Mouse (Mus musculus) kidney, adult 8-10 months (tissue): Measurements from ENCODE around the gene Exo5.

Experiments used
- DNase-seq, 2 experiments: peaks; one replicate each; pipeline ENCODE4 v3.0.0; 2022

Gene Exo5

DNA sequence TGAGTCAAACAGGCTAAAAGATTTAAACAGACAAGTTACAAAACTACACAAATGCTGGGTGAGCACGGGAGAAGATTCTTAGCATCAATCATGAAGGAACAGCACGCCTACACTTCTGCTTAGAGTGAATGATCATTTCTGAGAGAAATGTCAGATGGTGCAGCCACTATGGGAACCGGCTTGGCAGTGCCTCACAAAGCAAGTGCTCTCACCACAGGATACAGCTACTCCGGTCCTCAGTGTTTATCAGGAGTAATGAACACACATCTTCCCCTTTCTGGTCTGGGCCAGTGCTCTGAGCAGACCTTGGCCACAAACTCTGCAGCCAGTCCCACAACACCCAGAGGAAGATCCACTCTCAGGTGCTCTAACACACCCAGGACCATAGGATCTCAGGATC lies 20.3 kb downstream of the Exo5 start:
- DNase-seq: no peak

DNA sequence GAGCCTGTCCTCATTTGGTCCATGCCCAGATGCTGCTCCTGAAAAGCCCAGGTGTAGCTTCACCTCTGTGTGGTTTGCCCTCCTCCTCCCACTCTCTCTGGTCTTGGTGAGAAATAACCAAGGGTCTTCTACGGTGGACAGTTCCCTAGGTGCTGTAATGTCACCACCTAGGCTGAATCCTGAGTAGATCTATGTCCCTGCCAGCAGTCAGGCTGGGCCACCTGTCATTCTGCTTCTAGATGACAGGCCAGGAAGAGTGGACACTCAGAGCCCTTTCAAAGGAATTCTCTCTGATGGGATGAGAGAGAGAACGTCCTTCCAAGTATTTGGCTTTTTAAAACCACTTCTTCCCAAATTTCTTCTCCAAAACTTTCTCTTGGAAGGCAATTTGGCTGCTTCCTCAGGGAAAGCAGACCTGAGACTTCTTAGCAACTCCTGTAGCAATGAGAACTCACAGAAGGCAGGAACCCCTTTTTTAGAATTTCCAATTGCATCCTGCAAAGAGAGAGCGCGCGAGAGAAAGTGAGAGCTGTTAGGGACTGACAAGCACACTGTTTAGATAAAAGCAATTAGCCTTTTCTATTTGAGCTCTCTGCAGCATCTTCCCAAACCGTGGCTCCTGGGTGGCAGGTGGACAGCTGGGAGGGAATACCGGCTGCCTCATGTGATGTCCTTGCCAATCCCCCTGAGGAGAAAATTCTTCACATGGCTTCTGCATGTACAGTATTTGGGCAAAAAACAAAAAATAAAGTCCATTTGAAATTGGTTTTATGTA lies 28.8 kb downstream of the Exo5 start:
- DNase-seq: no peak

DNA sequence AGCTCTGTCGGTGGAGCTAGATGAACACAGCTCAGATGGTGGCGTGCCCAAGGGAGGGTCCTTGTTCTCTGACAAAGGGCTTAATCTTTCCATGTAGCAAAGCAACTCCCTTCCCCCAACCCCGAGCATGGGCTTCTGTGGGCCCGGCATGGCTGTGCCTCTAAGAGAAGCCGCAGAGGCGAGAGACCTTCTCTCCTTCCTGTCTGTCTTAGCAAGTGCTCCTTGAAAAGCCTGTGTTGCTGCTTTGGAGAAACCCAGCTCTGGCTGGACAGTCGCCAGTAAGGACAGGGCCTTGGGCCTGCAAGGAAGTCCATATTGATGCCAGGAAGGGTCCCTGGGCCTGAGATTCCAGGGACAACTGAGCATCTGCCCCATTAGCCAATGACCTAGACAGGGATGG lies 29.6 kb downstream of the Exo5 start:
- DNase-seq: no peak

DNA sequence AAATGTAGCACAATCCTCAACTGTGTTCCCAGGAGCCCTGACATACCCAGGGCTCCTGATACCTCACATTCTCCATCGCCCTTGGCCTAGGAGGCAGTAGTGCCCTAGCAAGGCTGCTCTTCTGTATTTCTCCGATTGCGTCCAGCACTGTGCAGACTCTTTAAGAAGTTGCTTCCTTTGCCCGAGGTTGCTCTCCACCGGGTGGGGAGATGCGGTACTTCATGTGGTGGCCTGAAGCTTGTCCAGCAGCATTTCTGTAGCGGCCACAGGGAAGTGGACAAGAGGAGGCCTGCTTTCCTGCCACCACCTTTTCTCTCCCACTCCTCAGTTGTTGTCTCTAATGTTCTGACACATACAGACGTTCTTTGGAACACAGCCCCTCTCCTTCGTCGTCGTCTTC lies 30.2 kb downstream of the Exo5 start:
- DNase-seq: no peak

DNA sequence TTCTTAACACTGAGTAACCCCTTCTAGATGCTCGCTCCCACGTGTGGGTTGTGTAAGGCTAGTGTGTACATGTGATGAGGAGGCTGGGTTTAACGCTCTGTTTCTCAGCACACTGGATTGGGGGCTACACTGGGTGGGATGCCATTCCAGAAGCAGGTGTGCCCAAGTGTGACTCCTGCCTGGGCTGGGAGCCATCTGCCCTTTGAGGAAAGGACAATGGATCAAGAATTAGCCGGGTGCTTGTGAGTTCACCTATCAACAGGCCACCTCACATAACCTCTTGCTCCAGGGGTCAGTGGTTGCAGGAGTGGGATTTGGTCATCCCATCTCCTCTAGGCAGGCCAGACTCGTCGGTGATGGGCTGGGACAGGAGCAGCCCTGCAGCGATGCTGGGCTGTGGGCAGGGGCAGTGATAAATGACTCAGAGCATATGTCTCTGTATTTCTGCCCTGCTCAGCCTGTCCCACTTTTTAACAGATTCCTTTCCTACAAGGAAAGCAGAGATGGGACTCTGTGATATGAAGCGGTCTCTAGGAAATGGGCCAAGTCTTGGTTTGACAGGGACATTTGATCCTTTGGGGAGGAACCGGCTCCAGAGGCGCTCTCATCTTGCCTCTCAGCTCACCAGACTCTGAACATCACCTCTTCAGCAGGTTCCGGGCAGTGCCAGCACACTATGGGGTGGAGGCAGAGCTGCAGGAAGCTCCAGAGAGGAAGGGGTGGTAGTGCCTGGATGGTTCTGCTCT lies 31.0 kb downstream of the Exo5 start:
- no peak for DNase-seq

DNA sequence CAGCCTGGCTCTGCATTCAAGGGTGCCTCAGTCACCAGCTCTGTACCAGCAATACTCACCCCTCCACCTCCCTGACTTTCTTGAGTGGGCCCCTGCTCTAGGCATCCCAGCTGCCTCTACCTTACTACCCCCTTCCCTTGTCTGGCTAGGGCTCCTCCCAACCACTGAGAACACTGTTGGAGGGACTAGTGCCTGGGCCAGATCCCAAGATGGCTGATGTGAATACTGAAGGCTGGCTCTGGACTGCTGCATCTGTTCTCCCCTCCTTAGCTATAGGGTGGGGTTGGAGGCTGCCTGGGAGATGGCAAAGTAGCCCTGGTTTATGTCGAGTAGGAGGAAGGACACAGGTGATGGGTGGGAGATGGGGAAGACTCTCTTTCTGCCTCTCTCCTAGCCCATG lies 32.3 kb downstream of the Exo5 start:
- no peak for DNase-seq

DNA sequence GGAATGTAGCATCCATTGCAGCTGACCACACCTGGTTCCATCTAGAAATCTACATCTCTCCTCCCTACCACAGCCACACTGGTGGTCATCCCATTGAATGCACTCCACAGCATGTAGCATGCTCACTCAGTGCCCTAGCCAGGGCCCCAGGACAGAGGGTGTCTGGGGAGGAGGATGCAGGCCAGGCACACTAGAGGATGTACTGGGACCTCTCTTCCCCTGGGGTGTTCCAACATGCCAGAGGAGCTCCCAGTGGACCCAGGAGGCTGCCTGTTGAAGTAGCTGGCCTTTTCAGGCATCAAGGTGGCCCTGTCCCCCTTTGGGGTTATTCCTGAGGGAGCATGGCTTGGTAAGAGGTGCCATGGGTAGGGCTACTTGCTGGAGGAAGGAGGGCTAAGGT lies 32.9 kb downstream of the Exo5 start:
- no peak for DNase-seq

DNA sequence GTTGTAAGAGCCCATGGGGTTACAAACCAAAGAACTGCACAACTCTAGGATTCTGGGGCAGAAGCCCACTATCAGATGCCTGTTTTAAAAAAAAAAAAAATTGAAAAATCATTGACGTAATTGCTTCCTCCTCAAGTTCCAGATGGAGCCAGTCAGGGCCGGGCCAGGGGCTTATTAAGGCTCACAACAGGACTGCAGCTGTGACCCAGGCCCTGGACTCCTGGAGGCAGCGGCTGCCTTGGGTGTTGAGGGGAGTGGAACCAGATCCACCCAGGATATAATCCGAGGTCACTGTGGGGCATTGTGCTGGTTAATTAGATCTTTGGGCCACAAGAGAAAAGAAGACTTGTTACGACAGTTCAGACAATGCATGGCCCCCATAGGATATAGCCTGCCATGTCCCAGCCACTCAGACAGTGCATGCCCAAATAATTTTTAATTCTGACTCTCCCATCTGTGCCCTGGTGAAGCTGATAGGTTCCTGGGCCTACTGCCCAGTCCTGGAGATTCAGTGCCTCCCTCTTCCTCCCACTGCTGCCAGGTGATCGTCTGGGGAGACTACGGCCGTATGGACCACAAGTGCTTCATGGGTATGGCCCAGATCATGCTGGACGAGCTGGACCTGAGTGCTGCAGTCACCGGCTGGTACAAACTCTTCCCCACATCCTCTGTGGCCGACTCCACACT lies 33.9 kb downstream of the Exo5 start:
- DNase-seq: no peak

DNA sequence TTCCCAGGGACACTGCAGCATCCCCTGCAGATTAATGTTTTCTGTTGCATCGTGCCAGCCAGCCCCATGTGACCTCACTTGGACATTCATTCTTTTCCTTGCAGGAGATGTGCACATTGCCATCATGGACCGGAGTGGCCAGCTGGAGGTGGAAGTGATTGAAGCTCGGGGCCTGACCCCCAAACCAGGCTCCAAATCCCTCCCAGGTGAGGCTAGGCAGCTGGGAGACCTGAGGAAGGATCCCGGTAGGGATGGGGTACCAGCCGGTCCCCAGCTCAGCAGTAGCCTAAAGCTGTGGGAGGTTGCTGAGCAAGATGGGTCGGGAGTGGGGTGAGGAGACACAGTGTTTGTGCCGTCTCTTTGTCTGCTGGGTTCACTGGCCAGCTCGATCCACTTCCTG lies 35.9 kb downstream of the Exo5 start:
- DNase-seq: no peak

DNA sequence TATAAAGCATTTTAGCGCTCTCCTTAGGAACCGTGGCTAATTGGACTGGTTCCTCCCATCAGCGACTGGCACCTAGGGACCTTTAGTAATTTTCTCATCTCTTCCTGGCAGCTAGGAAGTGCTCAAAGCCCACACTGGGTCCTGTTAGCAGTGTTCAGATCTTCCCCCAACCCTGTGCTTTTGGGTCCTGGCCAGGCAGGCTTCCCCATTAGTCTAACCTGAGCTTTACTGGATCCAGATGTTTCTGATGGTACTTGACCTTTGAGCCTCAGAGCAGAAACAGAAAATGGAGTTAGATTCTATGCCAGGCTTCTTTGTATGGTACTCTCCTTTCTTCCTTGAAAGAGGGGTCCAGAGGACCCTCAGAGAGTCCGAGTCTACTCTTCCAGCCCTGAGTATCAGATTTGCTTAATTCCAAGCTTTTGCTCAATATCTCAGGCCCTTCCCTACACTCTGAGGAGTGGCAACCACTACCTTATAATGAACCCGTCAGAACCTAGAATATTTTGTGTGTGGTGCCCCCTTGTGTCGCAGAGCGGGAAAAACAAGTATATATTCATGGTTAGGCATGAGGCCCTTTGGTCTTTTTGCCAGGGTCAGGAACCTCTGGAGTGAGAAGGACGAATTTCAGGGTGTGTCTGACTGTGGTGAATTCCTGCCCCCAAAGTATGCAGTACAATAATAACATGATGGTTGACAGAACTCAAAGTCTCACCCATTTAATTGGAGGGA lies 37.3 kb downstream of the Exo5 start:
- DNase-seq: peak; percentile 49 to 78

DNA sequence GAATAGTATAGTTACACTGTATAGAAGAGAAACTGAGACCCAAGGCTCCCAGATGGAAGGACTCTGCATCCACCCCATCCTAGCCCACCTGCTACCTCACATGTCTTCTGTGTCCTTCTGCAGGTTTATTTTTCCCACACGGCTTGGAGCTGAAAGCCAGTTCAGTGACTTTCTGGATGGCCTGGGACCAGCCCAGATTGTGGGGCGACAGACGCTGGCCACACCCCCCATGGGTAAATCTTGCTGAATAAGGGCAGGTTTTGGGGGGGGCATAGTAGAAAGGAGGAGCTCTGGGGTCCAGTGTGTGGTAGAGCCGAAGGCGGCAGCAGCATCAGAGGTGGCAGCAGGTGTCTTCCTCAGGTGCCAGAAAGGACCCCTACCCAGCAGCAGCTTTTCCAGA lies 38.0 kb downstream of the Exo5 start:
- no peak for DNase-seq

DNA sequence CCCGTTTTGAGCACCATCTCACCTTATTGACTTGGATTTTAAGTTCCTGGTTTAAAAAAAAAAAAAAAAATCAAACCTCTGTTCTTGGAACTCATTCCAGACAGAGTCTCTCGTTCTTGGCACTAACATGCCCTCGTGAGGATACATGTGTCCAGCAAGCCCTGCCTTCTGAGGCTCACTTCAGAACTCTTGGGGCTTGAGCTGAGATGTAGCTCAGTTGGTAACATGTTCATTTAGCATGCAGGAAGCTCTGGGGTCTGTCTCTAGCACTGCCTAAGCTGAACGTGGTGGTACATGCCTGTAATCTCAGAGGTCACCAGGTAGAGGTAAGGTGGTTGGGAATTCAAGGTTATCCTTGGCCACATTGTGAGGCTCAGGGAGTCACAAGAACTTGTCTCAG lies 38.7 kb downstream of the Exo5 start:
- DNase-seq: no peak

DNA sequence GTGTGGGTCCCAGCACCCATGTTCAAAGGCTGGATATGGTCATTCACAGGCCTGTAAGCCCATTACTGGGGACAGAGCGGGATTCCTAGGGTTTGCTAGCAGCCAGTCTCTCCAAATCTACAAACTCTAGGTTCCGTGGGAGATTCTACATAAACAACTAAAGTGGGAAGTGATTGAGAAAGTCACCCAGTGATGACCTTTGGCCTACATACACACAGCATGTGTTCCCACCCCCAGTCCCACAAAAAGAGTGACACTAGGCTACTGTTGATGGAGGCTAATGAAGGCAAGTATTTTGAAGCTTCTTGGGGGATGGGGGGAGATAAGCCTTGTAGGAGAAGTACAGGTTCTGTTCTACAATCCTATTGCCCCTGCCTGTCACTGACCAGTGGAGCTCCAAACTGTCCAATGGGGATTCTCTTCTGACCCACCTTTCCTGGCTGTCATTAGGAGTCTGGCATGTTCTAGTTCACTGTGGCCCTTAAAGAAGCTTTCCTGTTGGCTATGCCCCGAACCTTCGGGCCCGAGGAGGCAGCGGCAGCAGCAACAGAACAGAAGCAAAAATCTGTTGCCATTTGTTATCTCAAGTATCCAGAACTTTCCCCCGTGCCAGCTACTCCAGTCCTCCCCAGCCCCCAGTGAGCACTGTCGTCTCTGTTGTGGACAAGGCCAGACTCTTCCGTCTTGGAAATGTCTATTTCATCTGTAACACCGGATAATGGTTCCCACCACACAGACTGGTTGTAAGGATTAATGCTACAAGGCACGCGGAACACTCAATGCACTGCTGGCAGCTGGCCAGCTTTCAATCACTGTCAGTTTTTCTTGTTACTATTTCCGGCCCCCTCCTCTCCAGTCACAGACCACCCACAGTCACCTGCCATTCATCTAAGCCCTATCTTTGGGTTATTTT lies 39.4 kb downstream of the Exo5 start:
- no peak for DNase-seq

DNA sequence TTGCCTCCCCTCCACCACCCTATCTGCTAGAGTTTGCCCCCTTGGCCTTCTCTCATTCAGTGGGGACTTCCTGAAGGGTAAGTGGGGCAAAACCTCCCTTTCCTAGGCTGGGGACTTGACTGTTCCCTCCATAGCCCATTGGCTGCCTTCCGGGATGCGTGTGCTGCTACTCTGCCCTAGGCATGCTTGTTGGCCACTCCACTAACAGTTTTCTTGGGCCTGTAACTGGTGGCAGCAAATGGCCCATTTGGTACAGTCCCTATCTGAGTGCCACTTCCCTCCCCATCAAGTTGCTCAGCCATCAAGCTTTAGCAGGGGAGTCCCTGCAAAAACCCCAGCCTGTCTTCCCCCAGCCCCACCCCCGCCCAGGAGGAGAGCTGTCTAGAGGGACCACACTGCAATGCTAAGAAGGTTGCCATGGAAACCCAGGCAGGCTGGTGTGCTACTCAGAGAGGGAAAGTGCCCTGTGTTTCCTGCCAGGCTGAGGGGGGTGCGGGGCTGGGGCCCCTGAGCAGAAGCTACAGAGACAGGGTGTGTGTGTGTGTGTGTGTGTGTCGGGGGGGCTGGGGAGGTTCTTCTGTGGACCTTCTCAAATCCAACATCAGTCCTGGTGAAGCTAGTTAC lies 42.7 kb downstream of the Exo5 start:
- no peak for DNase-seq

DNA sequence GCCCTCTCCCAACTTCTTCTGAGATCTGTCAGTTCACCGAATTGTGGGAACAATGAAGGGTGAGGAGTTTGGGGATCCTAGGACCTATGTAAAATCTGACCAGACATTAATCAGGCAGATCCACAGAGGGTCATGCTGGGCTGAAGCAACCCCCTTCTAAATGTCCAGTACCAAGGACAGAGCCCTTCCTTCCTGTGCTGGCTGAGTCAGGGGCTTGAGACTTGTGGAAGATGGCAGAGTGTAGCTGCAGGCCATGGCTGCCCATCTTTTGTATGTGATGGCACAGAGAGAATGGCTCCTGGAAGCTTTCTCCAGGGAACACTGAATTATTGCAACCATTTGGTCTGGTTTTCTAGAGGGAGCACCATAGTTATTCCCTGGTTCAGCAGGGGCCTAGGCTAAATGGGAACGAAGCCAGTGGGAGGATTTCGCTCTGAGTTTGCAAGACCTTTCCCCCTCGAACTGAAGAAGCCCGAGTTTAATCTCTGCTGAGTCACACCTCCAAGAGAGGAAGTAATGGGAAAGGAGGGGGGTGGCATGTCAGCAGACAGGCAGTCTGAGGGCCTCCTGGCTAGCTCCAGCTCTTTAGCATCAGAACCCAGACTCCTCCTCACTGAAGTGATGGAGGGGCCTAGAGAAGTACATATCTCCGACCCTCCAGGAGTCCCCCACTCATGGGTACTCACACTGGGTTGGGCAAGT lies 43.9 kb downstream of the Exo5 start:
- no peak for DNase-seq

DNA sequence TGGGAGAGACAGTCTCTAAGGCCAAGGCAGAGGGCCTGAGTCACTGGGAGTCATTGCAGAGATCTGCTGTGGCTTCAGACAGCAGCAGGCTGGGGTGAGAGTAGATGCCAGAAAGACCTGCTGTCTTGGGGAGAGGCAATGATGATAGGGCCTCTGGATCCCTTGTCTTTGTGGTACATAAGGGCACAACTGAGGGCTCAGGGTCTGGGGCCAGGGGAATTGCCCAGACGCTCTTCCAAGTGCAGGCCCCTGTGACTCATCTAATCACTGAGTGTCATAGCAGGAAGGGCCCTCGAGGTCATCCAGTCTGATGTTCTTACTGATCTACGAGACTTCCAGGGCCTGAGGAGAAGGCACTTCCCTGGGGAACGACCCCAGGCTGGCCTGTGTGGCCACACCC lies 45.4 kb downstream of the Exo5 start:
- no peak for DNase-seq

DNA sequence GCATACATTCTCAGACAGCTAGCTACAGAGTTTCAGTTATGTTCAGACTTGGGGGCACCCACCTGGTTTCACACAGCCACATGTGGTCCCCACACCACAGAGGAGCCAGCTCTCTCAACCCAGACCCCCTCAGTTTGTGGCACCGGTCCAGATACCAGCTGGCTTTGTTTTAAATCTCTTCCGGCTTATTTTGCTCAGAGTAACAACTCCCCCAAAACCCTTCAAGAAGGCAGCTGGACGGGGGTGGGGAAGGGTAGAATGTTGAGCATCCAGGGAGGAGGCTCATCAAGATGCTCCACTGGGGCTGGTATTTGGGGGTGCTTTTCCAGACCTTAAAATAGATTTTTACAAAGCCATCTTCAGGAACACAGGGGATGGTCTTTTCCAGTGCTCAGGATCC lies 46.1 kb downstream of the Exo5 start:
- no peak for DNase-seq

DNA sequence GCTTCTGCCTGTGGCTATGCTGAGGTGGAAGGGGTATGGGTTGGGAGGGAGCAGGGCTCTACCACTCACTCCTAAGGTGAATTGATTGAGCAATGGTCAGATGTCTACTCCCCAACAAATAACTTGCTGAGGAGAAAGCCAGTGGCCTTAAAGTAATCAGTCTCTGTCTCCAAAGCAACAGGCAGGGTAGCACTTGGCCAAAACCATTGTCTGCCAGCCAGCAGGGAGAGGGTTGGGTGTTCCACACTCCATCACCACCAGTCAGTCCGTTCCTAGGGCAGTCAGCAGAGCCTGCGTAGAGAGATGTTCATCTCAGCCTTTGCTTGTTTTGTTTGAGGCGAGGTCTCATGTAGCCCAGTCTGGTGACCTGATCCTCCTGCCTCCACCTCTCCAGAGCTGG lies 48.9 kb downstream of the Exo5 start:
- no peak for DNase-seq
